In the genomic region with DNA sequence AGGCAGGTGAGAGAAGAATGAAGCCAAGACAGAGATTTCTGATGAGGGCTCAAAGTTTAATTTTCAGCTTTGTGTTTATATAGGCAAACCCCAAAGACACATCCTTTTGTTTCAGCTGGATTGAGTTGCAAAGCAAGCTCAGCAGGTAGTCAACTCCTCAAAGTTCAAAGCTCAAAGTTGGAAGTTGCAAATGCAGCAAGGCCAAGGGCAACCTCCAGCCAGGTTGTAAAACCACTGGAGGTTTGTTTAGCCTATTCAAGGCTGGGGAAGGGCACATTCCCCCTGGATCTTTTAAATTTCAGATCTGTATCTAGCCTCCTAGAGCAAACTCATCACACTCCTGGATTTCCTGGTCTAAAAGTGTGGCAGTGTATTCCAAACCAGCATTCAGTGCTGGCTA, we compare ENCODE assay signal across 19 mouse cellular contexts. TPM values are rescaled to one million over a fixed set of nuclear protein-coding genes. Genes with fewer than 3 reads are reported as not detected.
"Had no signal": no experiment of that assay in that cellular context is flagged by ENCODE, and none has a peak within 500 bp of the region (broad histone marks: within the 10 kb centered on the region; RNA-seq: fewer than 3 reads in every experiment).

No protein-coding gene starts in this region.

RNA-seq across cellular contexts. Expression of a gene that starts 54.6 kb away (rescaled TPM):
- total RNA-seq: megakaryocyte progenitor cell, adult 5-6 weeks; midbrain, postnatal 0 days; monocyte, adult 5-6 weeks; neutrophil, adult 5-6 weeks had no signal
- polyA plus RNA-seq: liver, postnatal 0 days; lung, adult 2 months; lung, embryonic 15.5 days; lung, postnatal 0 days; macrophage; midbrain, embryonic 11.5 days; midbrain, embryonic 13.5 days; midbrain, embryonic 15.5 days; midbrain, postnatal 0 days; neural tube, embryonic 12.5 days; neural tube, embryonic 14.5 days; spleen, adult 2 months; stomach, embryonic 15.5 days; stomach, postnatal 0 days; thymus, adult 2 months; urinary bladder, adult 2 months had no signal
